Mouse (Mus musculus): Measurements from ENCODE around the gene Celf2. TPM values are rescaled to one million over a fixed set of nuclear protein-coding genes. Genes with fewer than 3 reads are reported as not detected.
A peak's percentile ranks its signal among the peaks of the same experiment; 100 is the strongest.

Celf2 gene
- total and polyA plus RNA-seq, 2 experiments from 2014 or later = 185 to 205 TPM

DNA sequence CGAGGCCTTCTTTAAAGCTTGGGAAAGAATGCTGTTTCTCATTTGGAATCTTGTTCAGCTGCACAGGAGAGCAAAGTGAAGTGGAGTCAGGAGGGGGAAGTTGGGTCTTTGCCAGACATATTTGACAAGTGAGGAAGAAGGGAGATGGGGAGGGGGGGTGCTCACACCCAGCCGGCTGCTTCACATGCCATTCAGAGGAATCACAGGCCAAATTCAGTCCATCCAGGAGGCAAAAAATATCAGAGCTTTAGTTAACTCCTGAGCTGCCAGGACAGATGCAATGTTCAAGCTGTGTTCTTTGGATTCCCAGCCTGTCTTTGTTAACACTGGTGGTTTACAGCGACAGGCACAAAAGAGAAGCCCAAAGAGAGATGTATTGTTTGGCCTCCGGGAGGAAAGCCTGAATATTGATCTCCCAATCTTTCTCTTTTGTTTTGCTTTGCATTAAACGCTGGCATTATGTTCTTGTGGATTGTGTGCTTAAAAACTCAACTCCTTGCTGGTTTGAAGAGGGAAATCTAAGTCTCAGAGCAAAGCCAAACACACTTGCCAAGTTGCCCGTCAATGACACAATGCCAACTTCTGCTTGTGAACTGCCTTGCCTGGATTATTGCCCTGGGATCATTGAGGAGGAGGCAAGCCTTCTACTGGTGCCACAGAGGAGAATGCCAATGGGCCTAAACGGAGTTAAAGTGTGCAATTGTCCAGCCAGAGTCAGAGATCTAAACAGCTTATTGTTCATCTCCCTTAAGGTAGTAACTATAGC is 420.1 kb downstream of the Celf2 start:
- ATAC-seq (peak; percentile 91), DNase-seq (peak; percentile 92)
- 5% methylated on average over 7 of the region's 7 CpGs for WGBS
- TF ChIP-seq CTCF (IDR thresholded peaks at IDR 0.05; ENCODE audit: low read depth) = no peak
- no peak overlapping the region; the same call in 1 of the 2 replicates for H3K9ac ChIP-seq
- H3K9me3 ChIP-seq (ENCODE audit: low read length) = no peaks in the 10 kb centered on the region
- H3K4me2 ChIP-seq (ENCODE audit: low read depth) = peak overlapping the region; percentile 0; the same call in 1 of the 2 replicates
- no peak overlapping the region for H3K4me3 ChIP-seq (ENCODE audit: low read depth, low read length)
- no peaks in the 10 kb centered on the region for H3K36me3 ChIP-seq (ENCODE audit: insufficient read depth)
- no peaks in the 10 kb centered on the region for H3K27me3 ChIP-seq (ENCODE audit: insufficient read depth, low read length)
- H3K4me1 ChIP-seq (ENCODE audit: insufficient read depth) = peaks cover 13% of the 10 kb centered on the region; the same call in 1 of the 2 replicates
- H3K27ac ChIP-seq (ENCODE audit: low read depth, low read length) = peak overlapping the region; percentile 90

- Histone ChIP-seq H3K27me3 (ENCODE audit: insufficient read depth, low read length) (no peaks in the 10 kb centered on the region), H3K9ac (no peak overlapping the region), H3K4me2 (ENCODE audit: low read depth) (0 out of 2 replicates have a peak overlapping the region, but pooled peaks have one; percentile 0), H3K9me3 (ENCODE audit: low read length) (no peaks in the 10 kb centered on the region), H3K4me1 (ENCODE audit: insufficient read depth) (peaks cover 9% of the 10 kb centered on the region; the same call in 1 of the 2 replicates), H3K36me3 (ENCODE audit: insufficient read depth) (no peaks in the 10 kb centered on the region), H3K27ac (ENCODE audit: low read depth, low read length) (peak overlapping the region; percentile 90), H3K4me3 (ENCODE audit: low read depth, low read length) (no peak overlapping the region)
- ATAC-seq (peak; percentile 4; the same call in 1 of the 2 replicates), DNase-seq (no peak)
- WGBS = 10% methylated on average over 4 of the region's 4 CpGs
- no peak for TF ChIP-seq CTCF (IDR thresholded peaks at IDR 0.05; ENCODE audit: low read depth)
These were observed 420.8 kb downstream of the Celf2 start for GRCm38 (mm10) chr2:7088536-7088935.

- ATAC-seq (no peak), DNase-seq (no peak)
- no peak overlapping the region for H3K4me3 ChIP-seq (ENCODE audit: low read depth, low read length)
- H3K4me1 ChIP-seq (ENCODE audit: insufficient read depth) = peaks cover 13% of the 10 kb centered on the region
- no peak for TF ChIP-seq CTCF (IDR thresholded peaks at IDR 0.05; ENCODE audit: low read depth)
- H3K9ac ChIP-seq = no peak overlapping the region
- peak overlapping the region; percentile 90 for H3K27ac ChIP-seq (ENCODE audit: low read depth, low read length)
- H3K4me2 ChIP-seq (ENCODE audit: low read depth) = no peak overlapping the region
- no peaks in the 10 kb centered on the region for H3K27me3 ChIP-seq (ENCODE audit: insufficient read depth, low read length)
- no peaks in the 10 kb centered on the region for H3K36me3 ChIP-seq (ENCODE audit: insufficient read depth)
- H3K9me3 ChIP-seq (ENCODE audit: low read length) = no peaks in the 10 kb centered on the region
- 52% methylated on average over 14 of the region's 14 CpGs for WGBS
These were observed 421.9 kb downstream of the Celf2 start for GRCm38 (mm10) chr2:7087480-7087879.

DNA sequence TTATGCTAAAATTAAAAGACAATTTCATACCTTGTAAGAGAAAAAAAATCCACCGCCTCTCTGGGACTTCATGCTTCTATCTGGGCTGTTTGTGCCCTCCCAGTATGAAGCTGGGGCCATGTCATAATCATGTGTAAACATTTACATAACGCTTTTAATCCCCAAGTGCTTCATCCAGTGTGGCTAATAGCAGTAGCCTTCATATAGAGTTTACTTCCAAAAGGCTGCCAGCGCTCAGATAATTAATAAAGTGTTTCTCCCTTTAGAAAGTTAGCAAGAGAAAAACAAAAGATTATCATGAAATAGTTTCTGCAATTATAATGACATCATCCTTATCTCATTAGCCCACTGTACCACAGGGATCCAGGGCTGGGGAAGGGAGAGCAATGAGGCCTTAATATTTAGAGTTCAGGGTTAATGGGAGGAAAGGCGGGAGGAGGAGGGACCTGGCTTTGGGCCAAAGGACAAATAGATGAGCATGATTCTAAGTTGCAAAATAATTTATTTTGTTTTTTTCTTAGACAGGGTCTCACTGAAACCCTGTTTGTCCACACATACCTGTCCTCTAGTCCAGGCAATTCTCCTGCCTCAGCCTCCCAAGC is 425.8 kb downstream of the Celf2 start:
- TF ChIP-seq CTCF (IDR thresholded peaks at IDR 0.05; ENCODE audit: low read depth) = no peak
- no peaks in the 10 kb centered on the region for H3K36me3 ChIP-seq (ENCODE audit: insufficient read depth)
- 0 out of 2 replicates have a peak overlapping the region, but pooled peaks have one; percentile 10 for H3K9ac ChIP-seq
- WGBS = 55% methylated on average over 4 of the region's 4 CpGs
- peaks cover 23% of the 10 kb centered on the region for H3K4me1 ChIP-seq (ENCODE audit: insufficient read depth)
- H3K9me3 ChIP-seq (ENCODE audit: low read length) = no peaks in the 10 kb centered on the region
- H3K4me2 ChIP-seq (ENCODE audit: low read depth) = no peak overlapping the region
- H3K4me3 ChIP-seq (ENCODE audit: low read depth, low read length) = no peak overlapping the region
- no peak for DNase-seq
- peak overlapping the region; percentile 70 for H3K27ac ChIP-seq (ENCODE audit: low read depth, low read length)
- H3K27me3 ChIP-seq (ENCODE audit: insufficient read depth, low read length) = no peaks in the 10 kb centered on the region
- ATAC-seq = no peak

GRCm38 (mm10) chr2:7082376-7083025 is 426.9 kb downstream of the Celf2 start:
- peak overlapping the region; percentile 54 for H3K4me2 ChIP-seq (ENCODE audit: low read depth)
- no peak overlapping the region for H3K4me3 ChIP-seq (ENCODE audit: low read depth, low read length)
- no peaks in the 10 kb centered on the region for H3K27me3 ChIP-seq (ENCODE audit: insufficient read depth, low read length)
- DNase-seq = peak; percentile 64
- ATAC-seq = peak; percentile 36
- peak overlapping the region; percentile 61 for H3K9ac ChIP-seq
- WGBS = 41% methylated on average over 9 of the region's 9 CpGs
- peaks cover under 1% of the 10 kb centered on the region; the same call in 1 of the 2 replicates for H3K36me3 ChIP-seq (ENCODE audit: insufficient read depth)
- TF ChIP-seq CTCF (IDR thresholded peaks at IDR 0.05; ENCODE audit: low read depth) = no peak
- peaks cover 2% of the 10 kb centered on the region for H3K9me3 ChIP-seq (ENCODE audit: low read length)
- peaks cover 21% of the 10 kb centered on the region for H3K4me1 ChIP-seq (ENCODE audit: insufficient read depth)
- H3K27ac ChIP-seq (ENCODE audit: low read depth, low read length) = peak overlapping the region; percentile 92

DNA sequence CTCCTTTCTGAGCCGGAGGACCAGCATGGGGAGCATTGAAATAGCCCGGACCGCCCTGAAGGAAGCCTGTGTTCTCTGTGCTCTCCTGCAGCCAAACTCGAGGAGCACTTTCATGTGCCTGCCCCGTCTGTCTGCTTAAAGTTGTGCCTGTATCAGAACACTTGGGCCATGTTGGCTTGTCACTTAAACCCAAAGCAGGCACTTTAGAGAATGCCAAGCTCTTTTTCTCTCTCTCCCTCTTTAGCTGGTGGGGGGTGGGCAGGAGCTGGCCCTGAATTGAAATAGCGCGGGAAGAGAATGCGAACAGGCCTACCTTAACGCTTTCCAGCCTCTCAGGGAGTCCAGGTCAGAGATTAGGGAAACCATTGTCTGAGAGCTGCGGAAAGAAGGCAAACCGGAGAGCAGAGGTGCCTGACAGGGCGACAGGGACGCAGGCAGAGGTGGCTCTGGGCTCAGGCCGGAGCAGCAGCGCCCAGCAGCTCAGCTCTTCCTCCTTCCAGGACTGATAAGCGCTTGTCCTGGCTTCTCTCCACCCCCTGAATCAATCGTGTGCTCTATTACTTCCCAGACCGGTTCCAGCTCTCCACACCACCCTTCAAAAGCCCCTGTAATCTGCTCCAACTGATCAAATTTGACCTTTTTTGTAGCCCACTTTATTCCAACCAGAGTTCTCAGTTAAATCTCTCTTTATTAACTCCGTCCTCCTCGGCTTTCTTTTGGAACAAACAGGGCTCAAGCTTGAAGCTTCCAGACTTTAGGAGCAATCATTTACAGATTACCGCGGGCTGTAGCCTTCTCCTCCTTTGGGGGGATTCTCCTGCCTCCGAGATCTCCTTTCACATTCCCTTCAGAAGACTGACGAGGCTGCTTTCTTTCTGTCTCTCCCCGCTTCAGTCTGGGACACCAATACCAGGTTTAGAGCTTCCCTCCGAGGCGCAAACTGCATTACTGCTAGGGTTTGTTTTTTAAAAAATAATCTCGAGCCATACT is 428.3 kb downstream of the Celf2 start:
- ATAC-seq (peak; percentile 68), DNase-seq (peak; percentile 69)
- Histone ChIP-seq H3K36me3 (ENCODE audit: insufficient read depth) (peaks cover 10% of the 10 kb centered on the region; the same call in 1 of the 2 replicates), H3K27me3 (ENCODE audit: insufficient read depth, low read length) (no peaks in the 10 kb centered on the region), H3K4me2 (ENCODE audit: low read depth) (peak overlapping the region; percentile 54), H3K4me1 (ENCODE audit: insufficient read depth) (peaks cover 21% of the 10 kb centered on the region), H3K9me3 (ENCODE audit: low read length) (peaks cover 13% of the 10 kb centered on the region), H3K4me3 (ENCODE audit: low read depth, low read length) (peak overlapping the region; percentile 24), H3K27ac (ENCODE audit: low read depth, low read length) (peak overlapping the region; percentile 92), H3K9ac (peak overlapping the region; percentile 61)
- WGBS = 6% methylated on average over 28 of the region's 28 CpGs
- no peak for TF ChIP-seq CTCF (IDR thresholded peaks at IDR 0.05; ENCODE audit: low read depth)
